Mouse (Mus musculus): Measurements from ENCODE around the gene Eme2.

The Eme2 gene

DNA sequence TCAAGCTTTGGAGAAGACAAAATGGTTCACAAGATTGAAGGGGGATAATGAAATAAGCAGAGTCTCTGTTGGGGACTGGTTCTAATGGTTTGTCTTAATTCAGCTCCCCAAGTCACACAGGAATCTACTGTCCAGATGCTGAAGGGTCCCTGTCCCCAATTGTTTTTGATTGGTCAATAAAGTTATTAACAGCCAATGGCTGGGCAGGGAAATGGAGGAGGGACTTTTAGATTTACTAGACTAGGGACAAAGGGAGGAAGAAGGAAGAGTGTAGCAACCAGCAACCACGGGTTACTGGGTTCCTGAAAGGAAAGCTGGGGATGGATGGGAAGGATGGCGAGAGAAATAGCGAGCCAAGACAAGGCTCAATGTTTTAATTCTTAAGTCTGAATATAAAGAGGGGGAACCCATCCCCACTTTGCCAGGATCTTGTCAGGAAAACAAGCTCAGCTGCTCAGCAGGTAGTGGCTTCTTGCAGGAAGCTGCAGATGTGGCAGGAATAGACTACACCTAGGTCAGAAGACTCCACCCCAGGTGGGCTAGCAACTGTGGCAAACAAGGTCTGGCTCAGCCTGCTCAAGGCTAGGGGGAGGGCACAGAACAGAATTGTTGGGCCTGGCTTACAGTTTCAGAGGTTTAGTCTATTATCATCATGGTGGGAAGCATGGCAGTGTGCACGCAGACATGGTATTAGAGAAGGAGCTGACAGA lies 21.0 kb downstream of the Eme2 start:
- POLR2A ChIA-PET: interaction anchor here (0.6 to 24.0 kb wide), 34 partner anchors 5 to 400 kb away, joined by 3 to 369 read pairs (median 4); partner anchors contain the start of genes Eme2 (in 3 of the 4), Fahd1 (in 3 of the 4), Mrps34 (in 3 of the 4) and Igfals (in 2 of the 4)

DNA sequence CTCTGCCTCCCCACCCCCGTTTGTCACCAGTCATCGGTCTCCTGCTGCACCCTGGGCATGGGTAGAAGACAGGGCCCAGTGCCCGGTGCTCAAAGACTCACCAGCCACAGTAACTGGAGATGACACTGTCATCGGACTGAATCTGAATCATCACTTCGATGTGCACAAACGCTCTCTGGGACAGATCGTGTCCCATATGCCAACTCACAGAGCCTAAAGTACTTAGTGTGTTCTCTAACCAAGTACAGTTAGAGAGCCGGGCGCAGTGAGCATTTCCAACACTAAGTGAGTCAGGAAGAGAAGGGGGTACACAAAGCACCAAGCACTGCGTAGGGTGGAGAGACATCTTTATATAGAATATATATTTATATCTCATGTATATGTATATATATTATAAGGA lies 27.0 kb downstream of the Eme2 start:
- CTCF ChIA-PET: no interaction called here
- POLR2A ChIA-PET: interaction anchor here in 2 of 4 experiments (1.0 to 24.0 kb wide), 8 partner anchors 6 to 122 kb away, joined by 3 to 369 read pairs (median 40); partner anchors contain the start of genes Fahd1 (in 2 of the 2), Nubp2 (in 2 of the 2), Spsb3 (in 2 of the 2) and Eme2 (in 1 of the 2)

More for the DNA sequence above, 21.0 kb downstream of the Eme2 start:
- CTCF ChIA-PET: interaction anchor here in 3 of 4 experiments (0.8 to 2.3 kb wide), 7 partner anchors 8 to 373 kb away, joined by 3 to 8 read pairs (median 4); partner anchors contain the start of genes Eme2 (in 1 of the 3), Mrps34 (in 1 of the 3) and Msrb1 (in 1 of the 3)

DNA sequence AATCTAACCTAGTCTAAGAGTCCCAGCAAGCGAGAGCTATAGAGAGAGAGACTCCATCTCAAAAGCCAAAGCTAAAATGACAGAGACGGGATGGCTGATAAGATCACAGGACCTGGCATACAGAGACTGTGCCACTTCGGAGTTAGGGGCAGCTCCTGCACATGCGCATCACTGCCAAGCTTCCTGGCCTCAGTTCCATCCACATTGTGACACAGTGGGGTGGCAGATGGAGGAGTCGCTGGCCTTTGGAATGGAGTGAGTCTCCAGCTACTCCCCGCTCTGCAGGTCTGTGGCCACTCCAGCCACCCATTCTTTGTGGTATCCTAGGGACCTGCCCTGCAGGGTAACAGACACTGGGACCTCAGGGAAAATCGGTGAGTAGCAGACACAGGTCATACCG lies 29.1 kb downstream of the Eme2 start, which contains the start of gene Igfals:
Gene Igfals, plus strand, starts transcription at position 222 of the 400 bp plus-strand sequence.
- POLR2A ChIA-PET: interaction anchor here (0.7 to 24.0 kb wide), 12 partner anchors 8 to 132 kb away, joined by 3 to 369 read pairs (median 4); partner anchors contain the start of genes Fahd1 (in 3 of the 4), Jpt2 (in 2 of the 4), Nubp2 (in 2 of the 4) and Spsb3 (in 2 of the 4)

GRCm38 (mm10) chr17:24861785-24862184 lies 33.1 kb downstream of the Eme2 start:
- ChIA-PET CTCF (no interaction called here), POLR2A (interaction anchor here in 3 of 4 experiments (1.2 to 24.0 kb wide), 8 partner anchors 11 to 908 kb away, joined by 3 to 369 read pairs (median 65); partner anchors contain the start of genes Fahd1 (in 3 of the 3), Nubp2 (in 2 of the 3), Spsb3 (in 2 of the 3) and Eme2 (in 1 of the 3))

More for the DNA sequence above, 29.1 kb downstream of the Eme2 start, which contains the start of gene Igfals:
- CTCF ChIA-PET: no interaction called here

GRCm38 (mm10) chr17:24860076-24860475 lies 34.8 kb downstream of the Eme2 start:
- POLR2A ChIA-PET: interaction anchor here in 3 of 4 experiments (0.6 to 24.0 kb wide), 12 partner anchors 10 to 76 kb away, joined by 3 to 369 read pairs (median 5); partner anchors contain the start of genes Fahd1 (in 3 of the 3), Eme2 (in 2 of the 3), Nubp2 (in 2 of the 3) and Spsb3 (in 2 of the 3)
- CTCF ChIA-PET: no interaction called here

GRCm38 (mm10) chr17:24858967-24859366 lies 35.9 kb downstream of the Eme2 start:
- POLR2A ChIA-PET: interaction anchor here in 2 of 4 experiments (1.1 to 24.0 kb wide), 6 partner anchors 8 to 35 kb away, joined by 3 to 369 read pairs (median 108); partner anchors contain the start of genes Eme2 (in 2 of the 2), Nubp2 (in 2 of the 2), Spsb3 (in 2 of the 2) and Fahd1 (in 1 of the 2)
- CTCF ChIA-PET: no interaction called here

GRCm38 (mm10) chr17:24857831-24858470 lies 36.9 kb downstream of the Eme2 start:
- ChIA-PET CTCF (interaction anchor here in 1 of 4 experiments (1.4 kb wide), 1 partner anchor 24 kb away, joined by 4 read pairs; no protein-coding TSS in a partner anchor), POLR2A (interaction anchor here in 3 of 4 experiments (1.2 to 24.0 kb wide), 7 partner anchors 9 to 39 kb away, joined by 3 to 369 read pairs (median 6); partner anchors contain the start of genes Eme2 (in 2 of the 3), Mrps34 (in 2 of the 3), Nubp2 (in 2 of the 3) and Spsb3 (in 2 of the 3))

DNA sequence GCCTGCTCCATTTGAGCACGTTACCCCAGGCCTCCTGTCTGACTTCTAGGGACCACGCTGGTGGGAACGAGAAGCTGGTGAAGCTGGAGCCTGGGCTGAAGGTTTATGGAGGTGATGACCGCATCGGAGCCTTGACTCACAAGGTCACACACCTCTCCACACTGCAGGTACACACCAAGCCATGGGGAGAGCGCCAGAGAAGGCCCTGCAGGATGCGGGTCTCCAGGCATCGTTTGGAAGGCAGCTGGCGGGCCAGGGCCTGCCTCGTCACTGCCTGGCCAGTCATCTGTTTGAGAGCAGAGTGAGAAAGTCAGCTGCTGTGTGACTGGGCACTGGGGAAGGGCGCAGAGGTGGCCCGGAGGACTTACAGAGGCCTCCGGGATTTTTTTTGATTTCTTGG lies 38.3 kb downstream of the Eme2 start:
- ChIA-PET POLR2A (interaction anchor here in 3 of 4 experiments (0.8 to 24.0 kb wide), 7 partner anchors 18 to 418 kb away, joined by 3 to 369 read pairs (median 6); partner anchors contain the start of genes Eme2 (in 2 of the 3), Mrps34 (in 2 of the 3), Nme3 (in 2 of the 3) and Nubp2 (in 2 of the 3)), CTCF (interaction anchor here in 1 of 4 experiments (1.4 kb wide), 1 partner anchor 26 kb away, joined by 4 read pairs; no protein-coding TSS in a partner anchor)

DNA sequence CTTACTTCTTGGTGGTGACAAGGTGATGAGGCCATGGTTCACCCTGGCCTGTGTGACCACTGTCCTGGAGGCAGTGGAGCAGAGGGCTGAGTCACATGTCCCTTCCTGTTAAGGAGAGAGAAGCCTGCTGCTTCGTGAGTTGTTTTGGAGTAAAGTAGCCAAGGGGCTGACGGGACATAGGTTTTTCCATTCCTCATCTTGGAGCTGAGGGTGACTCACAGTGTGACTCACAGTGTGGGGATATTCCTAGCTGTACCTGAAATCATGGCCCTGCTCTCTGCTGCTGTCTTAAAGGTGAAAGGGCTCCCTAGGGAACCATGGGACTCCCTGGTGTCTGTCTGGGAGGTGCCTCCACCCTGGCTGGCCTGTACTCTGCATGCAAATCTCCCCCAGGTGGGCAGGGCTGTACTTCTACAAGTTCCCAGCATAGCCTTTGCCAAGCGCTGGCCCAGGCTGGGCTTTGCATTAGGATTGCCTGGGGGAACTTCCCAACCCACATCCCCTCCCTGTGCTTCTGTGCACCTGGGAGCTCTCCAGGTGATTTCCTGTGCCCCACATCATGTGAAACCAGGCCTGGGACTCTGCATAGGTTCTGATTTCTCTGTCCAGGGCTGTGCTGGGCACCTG lies 38.9 kb downstream of the Eme2 start:
- ChIA-PET CTCF (interaction anchor here in 2 of 4 experiments (0.5 to 0.6 kb wide), 2 partner anchors 169 to 414 kb away, joined by 3 to 4 read pairs; no protein-coding TSS in a partner anchor), POLR2A (interaction anchor here in 2 of 4 experiments (1.7 to 24.0 kb wide), 4 partner anchors 18 to 418 kb away, joined by 3 to 369 read pairs (median 246); partner anchors contain the start of genes Nubp2 (in 2 of the 2), Spsb3 (in 2 of the 2), Eme2 (in 1 of the 2) and Mrps34 (in 1 of the 2))

GRCm38 (mm10) chr17:24851381-24852125 lies 43.3 kb downstream of the Eme2 start:
- POLR2A ChIA-PET: interaction anchor here in 3 of 4 experiments (0.6 to 8.5 kb wide), 30 partner anchors 11 to 324 kb away, joined by 3 to 92 read pairs (median 10); partner anchors contain the start of genes Eme2 (in 2 of the 3), Hagh (in 2 of the 3), Hs3st6 (in 2 of the 3) and Igfals (in 2 of the 3)
- CTCF ChIA-PET: interaction anchor here in 2 of 4 experiments (0.6 to 1.7 kb wide), 7 partner anchors 26 to 129 kb away, joined by 3 to 6 read pairs (median 3); partner anchors contain the start of gene Spsb3 (in 1 of the 2)

GRCm38 (mm10) chr17:24850773-24851127 lies 44.1 kb downstream of the Eme2 start:
- POLR2A ChIA-PET: interaction anchor here (0.6 to 8.5 kb wide), 73 partner anchors 9 to 946 kb away, joined by 3 to 92 read pairs (median 6); partner anchors contain the start of genes Eme2 (in 3 of the 4), Hagh (in 3 of the 4), Jpt2 (in 3 of the 4) and Mrps34 (in 3 of the 4)
- CTCF ChIA-PET: interaction anchor here in 3 of 4 experiments (0.6 to 1.7 kb wide), 15 partner anchors 27 to 717 kb away, joined by 3 to 9 read pairs (median 3); partner anchors contain the start of genes Mapk8ip3 (in 1 of the 3), Spsb3 (in 1 of the 3) and Ube2i (in 1 of the 3)

GRCm38 (mm10) chr17:24850065-24850772 lies 44.7 kb downstream of the Eme2 start, which contains the start of gene Fahd1:
Fahd1 (minus strand) TSS chr17:24850364.
- ChIA-PET CTCF (interaction anchor here in 3 of 4 experiments (0.6 to 1.8 kb wide), 17 partner anchors 10 to 718 kb away, joined by 3 to 9 read pairs (median 4); partner anchors contain the start of genes Hagh (in 2 of the 3), Mapk8ip3 (in 1 of the 3), Nubp2 (in 1 of the 3) and Spsb3 (in 1 of the 3)), POLR2A (interaction anchor here (0.6 to 8.5 kb wide), 99 partner anchors 10 to 947 kb away, joined by 3 to 92 read pairs (median 5); partner anchors contain the start of genes Eme2 (in 3 of the 4), Hagh (in 3 of the 4), Igfals (in 3 of the 4) and Jpt2 (in 3 of the 4))

- ChIA-PET POLR2A (interaction anchor here in 3 of 4 experiments (0.6 to 8.5 kb wide), 97 partner anchors 8 to 947 kb away, joined by 3 to 92 read pairs (median 5); partner anchors contain the start of genes Eme2 (in 3 of the 3), Hagh (in 3 of the 3), Igfals (in 3 of the 3) and Jpt2 (in 3 of the 3)), CTCF (interaction anchor here in 2 of 4 experiments (0.6 to 1.8 kb wide), 15 partner anchors 9 to 718 kb away, joined by 3 to 9 read pairs (median 4); partner anchors contain the start of genes Hagh (in 2 of the 2), Mapk8ip3 (in 1 of the 2), Nubp2 (in 1 of the 2) and Spsb3 (in 1 of the 2))
Measured at GRCm38 (mm10) chr17:24849733-24850064, 45.2 kb downstream of the Eme2 start.

GRCm38 (mm10) chr17:24848600-24849031 lies 46.3 kb downstream of the Eme2 start:
- CTCF ChIA-PET: interaction anchor here in 2 of 4 experiments (1.0 to 1.8 kb wide), 2 partner anchors 8 kb away, joined by 3 to 6 read pairs; partner anchors contain the start of gene Hagh (in 1 of the 2)

More at GRCm38 (mm10) chr17:24848600-24849031, 46.3 kb downstream of the Eme2 start:
- POLR2A ChIA-PET: interaction anchor here in 3 of 4 experiments (0.6 to 8.5 kb wide), 36 partner anchors 8 to 292 kb away, joined by 3 to 92 read pairs (median 8); partner anchors contain the start of genes Eme2 (in 2 of the 3), Igfals (in 2 of the 3), Meiob (in 2 of the 3) and Mrps34 (in 2 of the 3)
